Mouse (Mus musculus) ovary, postnatal 36 days (tissue): ENCODE data around the gene Mbd6.

Source experiments
- DNase-seq: peaks from one replicate; pipeline ENCODE4 v3.0.0; 2022; ENCODE audit warnings: low spot score, mixed read lengths

Mbd6 gene

DNA sequence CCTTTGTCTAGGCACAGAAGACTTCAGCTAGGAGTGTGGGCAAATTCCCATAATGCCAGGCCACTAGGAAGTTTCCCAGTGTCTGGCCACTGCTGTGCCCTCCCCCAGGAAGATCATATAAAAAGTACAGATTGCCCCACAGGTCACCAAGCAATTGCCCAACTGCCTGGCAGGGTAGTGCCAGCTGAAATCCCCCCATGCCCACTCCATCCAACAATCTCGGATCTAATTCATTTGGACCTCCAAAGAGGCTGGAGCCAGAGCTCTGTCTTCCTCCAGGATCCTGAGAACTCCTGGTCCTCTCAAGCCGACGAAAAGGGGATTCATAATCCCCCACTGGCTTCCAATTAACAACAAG is 903 bp downstream of the Mbd6 start:
- DNase-seq: no peak

DNA sequence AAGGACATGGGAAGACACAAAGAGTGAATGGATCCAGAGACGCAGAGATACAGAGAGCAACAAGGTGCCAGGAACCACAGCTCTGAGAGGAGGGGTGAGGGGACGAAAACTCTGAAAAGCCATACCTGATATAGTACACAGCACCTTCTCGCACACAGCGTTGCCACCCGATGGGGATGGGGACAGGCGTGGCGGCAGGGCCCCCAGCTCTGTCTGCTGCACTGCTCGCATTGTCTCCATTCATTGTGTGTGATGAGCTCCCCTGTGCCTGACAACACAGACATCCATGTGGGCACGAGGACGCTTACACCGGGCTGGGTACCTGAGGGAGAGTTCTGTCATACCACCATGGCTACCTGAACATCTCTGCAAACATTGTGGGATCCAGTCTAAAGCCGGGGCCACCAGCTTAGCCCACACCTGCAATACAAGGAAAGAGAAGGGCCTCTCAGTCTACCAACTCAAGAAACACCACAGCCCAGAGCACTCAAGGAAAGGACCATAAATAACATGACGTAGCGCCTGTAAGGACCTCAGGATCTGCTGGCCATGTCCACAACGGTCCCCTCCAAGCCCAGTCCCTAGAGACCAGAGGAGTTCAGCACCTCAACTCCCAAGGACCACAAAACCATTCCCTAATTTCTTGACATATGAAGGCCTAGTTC is 1.4 kb downstream of the Mbd6 start:
- DNase-seq: no peak

DNA sequence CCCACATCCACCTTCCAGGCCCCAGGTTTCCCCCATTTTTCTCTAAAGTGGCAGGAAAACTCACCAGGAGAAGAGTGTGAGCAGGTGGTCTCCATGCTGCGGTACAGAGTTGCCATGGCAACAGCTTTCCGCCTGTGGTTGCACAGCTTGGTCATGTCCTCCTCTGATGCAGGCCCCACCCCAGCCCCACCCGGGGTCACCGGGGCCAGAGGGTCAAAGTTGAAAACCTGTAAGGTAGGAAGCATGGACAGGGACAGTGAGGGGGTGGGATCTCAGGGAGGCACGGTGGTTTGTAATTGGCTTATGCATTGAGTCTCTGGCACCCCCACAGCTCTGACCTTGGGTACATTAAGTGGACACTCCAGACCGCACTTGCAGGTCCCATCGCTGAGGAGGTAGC is 2.1 kb downstream of the Mbd6 start:
- no peak for DNase-seq

DNA sequence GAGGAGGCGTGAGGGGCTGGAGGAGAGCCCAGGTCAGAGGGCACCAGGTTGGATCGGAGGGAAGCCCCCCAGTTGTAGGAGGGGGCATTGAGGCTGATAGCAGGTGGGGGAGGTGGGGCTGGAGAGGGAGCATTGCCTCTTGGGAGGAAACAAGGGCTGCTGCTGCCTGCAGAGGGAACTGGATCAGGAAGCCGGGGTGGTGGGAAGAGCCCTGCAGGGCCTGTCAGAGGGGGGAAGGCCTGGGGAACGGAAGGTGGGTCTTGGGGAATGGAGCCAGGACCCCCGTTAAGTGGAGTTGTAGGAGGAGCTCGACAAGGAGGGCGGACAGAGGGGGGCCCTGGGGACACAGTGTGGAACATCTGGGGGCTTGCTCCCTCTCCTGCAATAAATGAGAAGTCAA is 2.6 kb downstream of the Mbd6 start:
- DNase-seq: no peak

DNA sequence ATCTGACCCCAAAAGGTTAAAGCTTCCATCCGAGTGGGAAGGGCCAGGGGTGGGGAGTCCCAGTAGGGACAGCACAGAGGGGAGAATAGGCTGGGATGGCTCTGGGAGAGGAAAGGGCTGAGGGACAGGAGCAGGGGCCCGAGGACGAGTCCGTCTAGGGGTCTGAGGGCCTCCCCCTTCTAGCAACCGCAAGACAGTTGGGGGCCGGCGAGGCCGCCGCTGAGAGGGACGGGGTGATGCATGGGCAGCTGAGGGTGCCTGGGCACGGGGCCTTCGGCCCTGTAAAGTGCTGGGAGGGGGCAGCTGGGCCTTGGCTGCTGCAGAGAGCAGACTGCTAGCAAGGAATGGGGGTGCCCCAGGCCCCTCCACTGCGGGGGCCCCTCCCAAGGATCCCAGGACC is 3.2 kb downstream of the Mbd6 start:
- DNase-seq: no peak

DNA sequence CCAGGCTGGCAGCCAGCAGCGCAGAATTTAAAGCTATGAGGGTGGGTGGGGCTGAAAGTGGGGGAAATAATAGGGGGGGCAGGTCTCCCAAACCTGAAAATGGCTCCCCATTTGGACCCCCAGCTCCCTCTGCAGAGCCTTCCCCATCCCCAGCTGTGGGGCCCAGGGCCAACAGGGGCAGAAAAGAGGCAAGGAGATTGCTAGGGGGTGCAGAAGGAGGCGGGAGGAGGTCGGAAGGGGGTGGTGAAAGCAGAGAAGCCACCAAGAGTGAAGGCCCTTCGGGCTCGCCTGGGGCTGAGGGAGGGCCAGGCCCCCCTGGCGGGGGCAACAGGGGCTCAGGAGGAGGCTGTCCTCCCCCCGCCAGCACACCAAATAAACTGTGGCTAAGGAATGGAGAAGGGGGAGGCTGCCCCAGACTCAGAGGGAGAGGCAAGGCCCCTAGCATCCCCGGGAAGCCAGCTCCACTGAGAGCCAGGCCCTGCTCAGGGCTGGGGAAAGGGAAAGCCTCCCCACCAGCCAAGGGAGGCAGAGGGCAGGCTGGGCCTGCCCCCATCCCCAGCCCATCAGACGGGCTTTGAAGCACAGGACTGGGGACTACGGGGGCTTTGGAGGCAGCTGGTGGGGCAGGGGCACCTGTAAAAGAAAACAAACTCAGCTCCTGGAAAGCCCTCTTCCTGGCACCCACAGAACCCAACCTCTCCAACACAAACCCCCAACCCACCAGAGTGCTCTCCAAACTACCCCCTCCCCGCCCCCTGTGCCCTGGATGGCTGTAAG is 3.9 kb downstream of the Mbd6 start:
- DNase-seq: no peak

DNA sequence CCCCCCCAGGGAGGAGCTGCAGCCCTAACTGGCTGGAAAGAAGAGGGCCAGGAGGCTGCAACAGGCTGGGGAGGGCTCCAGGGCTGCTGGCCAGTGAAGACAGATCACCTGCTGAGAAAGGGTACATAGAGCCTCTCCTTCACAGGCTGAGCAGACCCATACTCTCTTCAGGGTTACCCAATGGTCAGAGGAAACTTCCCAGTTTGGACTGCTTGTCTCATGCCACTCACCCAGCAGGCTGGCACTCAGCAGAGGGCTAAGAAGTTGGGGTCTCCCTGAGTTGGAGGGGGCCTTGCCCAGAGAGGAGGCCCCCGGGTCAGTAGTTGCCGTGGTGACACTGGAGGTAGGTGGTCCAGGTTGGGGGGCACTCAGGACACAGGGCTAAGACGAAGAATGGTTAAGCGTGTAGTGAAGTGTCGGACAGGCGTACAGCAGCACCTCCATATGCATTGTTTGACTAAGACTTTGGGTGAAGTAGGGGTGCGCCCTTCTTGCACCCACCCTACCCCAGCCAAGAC is 4.7 kb downstream of the Mbd6 start:
- no peak for DNase-seq

DNA sequence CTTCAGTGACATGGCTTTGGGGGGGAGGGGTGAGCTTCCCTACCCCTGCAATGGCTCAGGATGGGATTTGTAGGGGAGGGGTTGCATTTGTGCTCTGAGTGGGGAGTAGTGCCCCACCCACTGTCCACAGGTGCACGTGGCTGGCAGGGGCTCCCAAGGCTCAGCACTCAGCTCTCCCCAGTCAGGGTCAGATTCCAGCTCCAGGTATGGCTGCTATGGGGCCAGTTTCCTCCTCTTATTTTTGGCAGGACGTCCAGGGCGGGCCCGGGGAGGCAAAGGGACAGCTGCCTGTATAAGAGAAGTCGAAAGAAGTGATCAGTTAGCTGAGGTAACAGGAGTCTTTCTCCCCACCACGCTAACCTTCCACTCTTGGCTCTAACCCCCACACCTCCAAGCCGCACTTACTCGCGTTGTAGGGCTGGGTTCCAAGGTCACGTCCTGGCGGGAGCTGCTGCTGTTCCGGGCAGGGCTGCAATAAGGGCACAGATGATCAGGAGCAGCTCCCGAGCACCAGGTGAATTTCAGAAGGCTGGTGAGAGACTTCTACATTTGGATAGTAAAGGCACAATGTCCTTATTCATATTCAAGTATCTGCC is 6.1 kb downstream of the Mbd6 start:
- peak; percentile 44 for DNase-seq

DNA sequence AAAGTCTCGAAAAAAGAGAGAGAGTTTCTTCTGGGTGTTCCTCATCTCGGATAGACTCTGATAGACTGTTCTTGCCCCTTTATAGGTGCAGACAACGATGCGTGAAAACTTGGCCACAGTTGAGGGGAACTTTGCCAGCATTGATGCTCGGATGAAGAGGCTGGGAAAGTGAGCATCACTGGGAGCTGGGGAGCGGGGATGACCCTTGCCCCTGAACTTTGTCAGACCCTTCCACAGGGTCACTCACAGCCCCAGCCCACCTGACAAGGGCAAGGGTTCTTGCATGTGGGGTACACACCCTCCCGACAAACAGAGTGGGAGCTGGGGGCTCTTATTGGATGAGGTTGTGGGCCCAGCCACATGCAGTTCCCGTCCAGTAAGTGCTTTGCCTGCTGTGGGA is 7.5 kb downstream of the Mbd6 start:
- no peak for DNase-seq

DNA sequence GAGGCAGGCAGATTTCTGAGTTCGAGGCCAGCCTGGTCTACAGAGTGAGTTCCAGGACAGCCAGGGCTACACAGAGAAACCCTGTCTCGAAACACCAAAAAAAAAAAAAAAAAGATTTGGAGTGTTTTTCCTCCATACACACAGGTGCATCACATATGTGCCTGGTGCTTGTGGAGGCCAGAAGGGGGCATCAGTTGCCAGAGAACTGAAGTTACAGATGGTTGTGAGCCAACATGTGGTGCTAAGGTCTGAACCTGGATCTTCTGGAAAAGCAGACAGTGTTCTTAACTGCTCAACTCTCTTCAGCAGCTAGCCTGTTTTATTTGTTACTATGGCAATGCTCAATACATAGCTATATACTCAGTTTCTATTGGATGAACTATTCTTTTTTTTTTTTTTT is 9.1 kb downstream of the Mbd6 start:
- DNase-seq: no peak

DNA sequence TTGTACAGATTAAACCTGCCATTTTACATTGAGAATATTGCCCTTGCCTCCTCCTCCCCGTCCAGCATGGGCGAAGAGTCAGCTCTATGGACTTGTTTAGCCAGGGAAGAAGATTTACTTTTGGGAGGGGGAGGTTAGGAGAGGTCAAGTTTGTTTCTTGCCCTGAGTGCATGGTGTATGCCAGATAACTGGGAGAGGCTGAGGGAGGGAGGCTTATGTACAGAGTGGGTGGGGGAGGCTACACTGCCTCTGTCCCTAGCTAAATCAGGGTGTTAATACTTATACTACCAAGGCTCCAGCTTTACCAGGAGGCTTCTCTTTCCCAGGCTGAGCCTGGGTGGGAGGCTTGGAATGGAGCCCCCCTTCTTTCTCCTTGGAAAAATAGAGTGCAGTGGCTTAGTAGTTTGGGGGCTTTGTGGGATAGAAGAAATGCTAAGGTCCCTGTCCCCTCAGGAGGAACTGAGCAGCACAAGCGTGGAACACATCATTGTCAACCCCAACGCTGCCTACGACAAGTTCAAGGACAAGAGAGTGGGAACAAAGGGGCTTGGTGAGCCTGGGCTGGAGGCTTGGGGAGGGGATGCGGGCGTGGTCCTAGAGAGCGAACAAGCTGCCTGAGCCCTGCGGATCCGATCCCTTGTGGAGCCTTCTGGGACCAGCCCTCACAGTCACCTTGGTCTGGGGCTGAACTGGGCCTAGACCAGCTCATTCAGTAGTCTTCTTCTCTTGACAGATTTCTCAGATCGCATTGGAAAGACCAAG is 14.4 kb downstream of the Mbd6 start:
- no peak for DNase-seq

DNA sequence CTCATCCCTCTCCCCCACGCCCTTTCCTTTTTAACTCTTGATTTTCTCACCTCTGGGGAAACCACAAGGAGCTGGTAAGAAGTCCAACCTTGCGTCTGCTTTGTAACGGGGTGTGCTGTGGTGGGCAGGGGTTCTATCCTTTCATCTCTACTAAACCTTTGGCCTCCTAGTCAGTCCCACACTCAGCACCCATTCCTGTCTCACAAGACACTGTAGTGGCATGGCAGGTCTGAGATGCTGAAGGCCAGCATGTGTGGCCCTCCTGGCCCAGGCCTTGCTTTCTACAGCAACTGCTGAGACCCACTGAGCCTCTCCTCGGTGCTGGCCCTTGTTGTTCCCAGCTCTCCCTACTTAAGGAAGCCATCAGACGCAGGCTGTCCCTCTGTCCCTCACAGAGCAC is 16.4 kb downstream of the Mbd6 start:
- DNase-seq: no peak

DNA sequence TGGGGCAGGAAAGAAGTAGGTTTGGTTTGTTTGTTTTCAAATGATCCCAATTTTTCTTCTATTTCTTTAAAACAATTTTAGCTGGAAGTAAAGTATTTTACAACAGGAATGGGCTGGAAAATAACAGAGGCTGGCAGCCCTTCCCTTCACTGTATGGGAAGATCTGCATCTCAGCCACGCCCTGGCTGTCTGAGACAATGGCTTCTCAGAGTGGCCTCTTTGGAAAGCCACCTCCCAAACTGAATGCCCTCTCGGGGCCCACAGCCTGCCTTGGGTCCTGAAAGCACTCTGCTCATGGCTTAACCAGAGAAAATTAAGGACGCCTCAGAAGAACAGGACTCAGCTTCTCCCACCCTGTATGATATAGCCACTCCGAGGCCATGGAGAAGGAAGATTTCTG is 18.9 kb downstream of the Mbd6 start:
- no peak for DNase-seq

DNA sequence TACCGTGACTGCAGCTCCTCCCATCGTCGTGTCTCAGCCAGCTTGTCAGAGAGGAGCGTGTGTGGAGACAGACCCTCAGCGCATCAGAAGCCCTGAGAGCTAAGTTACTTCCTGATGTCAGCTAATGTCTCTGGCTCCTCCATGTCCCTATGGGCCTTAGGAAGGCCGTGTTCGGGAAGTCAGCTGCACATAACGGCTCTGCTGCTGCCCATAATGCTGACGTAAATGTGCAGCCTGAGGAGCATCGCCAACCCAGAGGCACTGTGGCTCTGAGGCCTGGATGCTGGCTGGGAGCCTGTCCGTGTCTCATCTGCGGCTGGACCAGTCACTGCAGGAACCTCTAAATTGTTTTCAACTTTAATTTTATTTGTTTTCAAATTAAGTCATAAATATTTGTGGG is 19.8 kb downstream of the Mbd6 start:
- no peak for DNase-seq

DNA sequence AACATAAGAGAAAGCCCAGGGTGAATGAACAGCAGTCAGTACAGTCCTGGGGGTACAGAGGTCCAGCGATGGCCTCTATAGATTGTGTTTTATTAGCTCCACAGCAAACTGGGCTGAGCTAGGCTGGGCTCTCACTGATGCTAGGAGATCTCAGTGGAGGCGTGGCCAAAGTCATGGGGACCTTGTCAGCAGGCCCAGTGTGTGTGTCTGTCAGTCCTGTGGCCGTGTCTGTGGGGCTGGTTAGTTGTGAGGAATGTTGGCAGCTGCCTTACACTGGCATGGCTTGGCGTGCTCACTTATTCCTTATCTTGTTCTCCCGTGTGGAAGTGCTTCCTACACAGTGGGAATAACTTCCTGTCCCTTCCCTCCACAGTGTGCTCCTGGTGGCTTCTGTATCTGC is 20.4 kb downstream of the Mbd6 start:
- no peak for DNase-seq

DNA sequence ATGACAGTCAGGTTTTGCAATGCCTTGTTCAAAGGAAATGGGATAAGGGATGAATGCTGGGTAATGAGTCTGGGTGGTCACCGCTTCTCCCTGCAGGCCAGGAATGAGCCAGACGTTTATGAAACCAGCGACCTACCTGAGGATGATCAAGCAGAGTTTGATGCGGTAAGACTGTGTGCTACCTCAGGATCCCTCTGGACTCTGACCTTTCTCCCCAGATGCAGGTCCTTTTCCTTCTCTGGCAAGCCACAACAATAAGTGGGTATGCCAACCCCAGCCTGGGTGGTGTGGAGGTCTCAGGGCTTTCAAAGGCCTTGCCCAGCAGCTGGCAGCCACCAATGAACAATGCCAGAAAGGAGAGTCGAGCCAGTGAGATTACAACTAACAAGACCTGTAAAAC is 21.5 kb downstream of the Mbd6 start:
- no peak for DNase-seq

DNA sequence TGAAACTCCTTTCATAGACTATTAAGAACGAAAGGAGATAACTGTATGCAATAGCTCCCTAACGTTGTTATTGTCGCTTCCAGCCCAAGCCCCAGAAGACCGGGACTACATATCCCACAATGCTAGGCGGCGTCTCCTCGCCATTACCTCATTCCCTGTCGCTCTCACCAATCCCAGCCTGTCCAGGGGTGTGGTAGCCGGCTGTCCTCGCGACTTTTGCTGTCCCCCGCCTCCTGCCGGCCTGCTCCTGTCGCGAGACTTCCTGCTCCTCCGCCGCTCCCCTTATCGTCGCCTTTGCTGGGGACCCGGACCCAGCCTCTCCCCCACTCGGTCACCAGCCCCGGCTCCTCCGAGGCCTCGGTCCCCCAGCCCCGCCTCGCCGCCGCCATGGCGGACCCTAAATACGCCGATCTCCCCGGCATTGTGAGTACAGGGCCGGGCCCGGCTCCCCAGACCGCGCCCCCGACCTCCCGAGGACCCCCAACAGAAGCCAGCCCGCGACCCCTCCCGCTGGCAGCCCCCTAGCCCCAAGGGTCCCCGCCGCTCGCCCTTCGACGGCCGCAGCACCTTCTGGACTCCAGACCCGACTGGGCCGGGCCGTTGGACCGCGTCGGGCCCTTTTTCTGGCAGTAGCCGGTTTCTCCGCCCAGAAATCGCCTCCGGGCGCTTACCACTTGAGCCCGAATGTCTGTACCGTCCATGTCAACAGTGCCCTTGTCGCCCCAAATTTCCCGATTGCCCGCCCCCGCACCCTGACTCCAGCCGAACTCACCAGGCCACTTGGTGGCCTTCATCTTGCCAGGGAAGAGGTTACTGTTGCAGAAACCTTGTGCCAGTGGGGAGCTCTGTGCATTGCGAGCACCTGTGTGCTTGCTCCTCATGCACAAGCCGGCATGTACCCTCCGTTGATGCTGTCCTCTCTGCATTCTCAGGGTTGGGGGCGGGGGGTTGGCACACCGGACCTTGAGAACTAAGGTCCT is 22.4 kb downstream of the Mbd6 start, which contains the start of gene Dctn2:
Gene Dctn2, plus strand, starts transcription at position 257 of the 980 bp plus-strand sequence.
- peak; percentile 92 for DNase-seq

DNA sequence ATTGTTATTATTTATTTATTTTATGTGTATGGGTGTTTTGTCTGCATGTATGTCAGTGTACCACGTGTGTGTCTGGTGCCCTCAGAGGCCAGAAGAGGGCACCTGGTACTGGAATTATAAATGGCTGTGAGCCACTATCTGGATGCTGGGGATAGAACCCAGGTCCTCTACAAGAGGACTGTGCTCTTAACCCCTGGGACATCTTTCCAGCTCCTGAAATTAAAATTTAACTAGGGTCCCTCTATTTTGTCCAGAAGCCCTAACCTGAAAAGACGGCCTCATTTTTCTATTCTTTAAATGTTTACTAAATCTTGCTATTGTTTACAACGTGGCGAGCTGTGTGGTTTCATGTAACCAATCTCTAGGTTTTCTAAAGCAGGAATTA is 23.1 kb downstream of the Mbd6 start:
- DNase-seq: no peak

DNA sequence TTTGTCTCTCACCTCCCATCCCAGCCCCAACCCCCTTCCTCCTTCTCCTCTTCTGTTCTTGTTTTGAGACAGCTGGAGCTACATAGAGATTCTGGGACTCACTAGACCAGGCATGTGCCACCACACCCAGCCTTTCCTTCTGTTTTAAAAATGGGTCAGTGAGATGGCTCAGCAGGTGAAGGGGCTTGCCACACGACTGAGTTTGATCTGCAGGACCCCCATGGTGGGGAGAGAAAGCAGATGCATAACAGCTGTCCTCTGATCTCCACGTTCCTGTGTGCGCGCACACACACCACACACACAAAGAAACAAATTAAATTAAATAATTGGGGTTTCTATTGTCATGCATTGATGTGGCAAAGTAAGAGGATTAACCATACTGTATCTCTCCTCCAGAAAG is 23.8 kb downstream of the Mbd6 start:
- no peak for DNase-seq

DNA sequence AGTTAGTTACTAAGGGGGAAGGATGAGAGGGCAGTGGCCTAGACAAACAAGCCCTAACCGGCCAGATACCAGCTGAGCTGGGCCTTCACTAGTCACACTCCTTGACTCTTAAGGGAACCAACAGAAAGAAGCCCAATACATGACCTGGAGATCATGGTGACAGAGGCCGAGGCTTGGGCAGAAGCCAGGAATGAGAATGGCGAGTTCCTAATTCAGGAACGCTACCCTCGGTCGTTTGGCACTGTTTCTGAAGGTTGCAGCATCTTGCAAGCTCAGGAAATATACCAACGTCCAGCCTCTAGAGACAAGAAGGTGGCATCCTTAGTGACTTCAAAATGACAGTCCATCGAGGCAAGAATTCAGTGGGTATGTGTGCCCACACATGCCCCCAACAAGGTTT is 24.5 kb downstream of the Mbd6 start:
- no peak for DNase-seq

DNA sequence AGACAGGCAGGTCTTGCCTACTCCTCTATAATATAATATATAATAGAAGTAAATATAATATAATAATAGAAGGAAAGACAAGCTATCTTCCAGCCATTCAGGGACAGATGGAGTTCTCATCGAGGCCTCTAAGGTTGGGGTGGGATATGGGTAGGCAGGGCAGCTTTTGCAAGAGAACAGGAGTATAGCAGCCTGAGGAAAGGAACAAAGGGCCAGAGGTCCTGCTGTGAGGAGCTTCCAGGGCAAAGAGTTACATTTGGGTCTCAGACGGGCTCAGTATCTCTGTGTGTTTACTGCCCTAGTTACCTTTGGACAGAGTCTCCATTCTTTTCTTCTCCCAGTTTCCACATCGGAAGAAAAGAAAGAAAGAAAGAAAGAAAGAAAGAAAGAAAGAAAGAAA is 25.2 kb downstream of the Mbd6 start:
- DNase-seq: no peak
